Mouse (Mus musculus) retina, embryonic 14.5 days (tissue): ENCODE measurements around the gene Insl3.
"Not testable (repeated sequence)": the region's sequence is repeated elsewhere in the genome, so short reads cannot be mapped to it uniquely, and the experiment has no call there.

Experiments
- DNase-seq: peaks from one replicate; pipeline ENCODE4 v3.0.0-alpha.2; 2015; ENCODE audit warnings: low spot score

Insl3 gene

GRCm38 (mm10) chr8:71677555-71677954, 11.5 kb upstream of the Insl3 start:
- no peak for DNase-seq

GRCm38 (mm10) chr8:71678216-71678615, 10.8 kb upstream of the Insl3 start:
- DNase-seq, result no peak

GRCm38 (mm10) chr8:71679116-71679515, 9.9 kb upstream of the Insl3 start:
- DNase-seq, result no peak

GRCm38 (mm10) chr8:71679550-71680168, 9.4 kb upstream of the Insl3 start:
- no peak for DNase-seq

GRCm38 (mm10) chr8:71680471-71680870, 8.5 kb upstream of the Insl3 start:
- no peak for DNase-seq

GRCm38 (mm10) chr8:71681369-71681915, 7.6 kb upstream of the Insl3 start:
- DNase-seq, result no peak

- DNase-seq, result no peak
Observed at GRCm38 (mm10) chr8:71682832-71683231, 6.2 kb upstream of the Insl3 start.

GRCm38 (mm10) chr8:71684701-71685100, 4.3 kb upstream of the Insl3 start:
- no peak for DNase-seq

GRCm38 (mm10) chr8:71685573-71685972, 3.4 kb upstream of the Insl3 start:
- DNase-seq, result no peak

- DNase-seq, result no peak
Observed at GRCm38 (mm10) chr8:71686143-71686734, 2.8 kb upstream of the Insl3 start.

- DNase-seq, result no peak
Observed at GRCm38 (mm10) chr8:71687616-71688015, 1.4 kb upstream of the Insl3 start.

- DNase-seq, result no peak
Observed at GRCm38 (mm10) chr8:71692509-71692908, 3.5 kb downstream of the Insl3 start.

- no peak for DNase-seq
Observed at GRCm38 (mm10) chr8:71693166-71694041, 4.4 kb downstream of the Insl3 start.

GRCm38 (mm10) chr8:71695456-71695855, 6.4 kb downstream of the Insl3 start:
- not testable (repeated sequence) for DNase-seq

- no peak for DNase-seq
Observed at GRCm38 (mm10) chr8:71700493-71701269, 11.7 kb downstream of the Insl3 start.

GRCm38 (mm10) chr8:71701414-71702086, 12.5 kb downstream of the Insl3 start, which contains the start of gene B3gnt3:
Gene B3gnt3, minus strand, starts transcription at chr8:71701789.
- DNase-seq, result no peak

- DNase-seq, result no peak
Observed at GRCm38 (mm10) chr8:71702087-71702432, 13.0 kb downstream of the Insl3 start.

GRCm38 (mm10) chr8:71702923-71703322, 13.9 kb downstream of the Insl3 start:
- no peak for DNase-seq

GRCm38 (mm10) chr8:71703400-71703799, 14.4 kb downstream of the Insl3 start:
- not testable (repeated sequence) for DNase-seq

- peak; percentile 74 for DNase-seq
Observed at GRCm38 (mm10) chr8:71707874-71708273, 18.9 kb downstream of the Insl3 start.

- DNase-seq, result no peak
Observed at GRCm38 (mm10) chr8:71709134-71709799, 20.3 kb downstream of the Insl3 start.
